Mouse (Mus musculus) CD4-positive helper T cell, adult 2 months (primary cell): ENCODE data around the gene Cbr4.

ENCODE experiments used
- DNase-seq: peaks from one replicate; pipeline ENCODE4 v3.0.0-alpha.2; 2012; ENCODE audit warnings: low read depth, missing footprints, low spot score

The Cbr4 gene

DNA sequence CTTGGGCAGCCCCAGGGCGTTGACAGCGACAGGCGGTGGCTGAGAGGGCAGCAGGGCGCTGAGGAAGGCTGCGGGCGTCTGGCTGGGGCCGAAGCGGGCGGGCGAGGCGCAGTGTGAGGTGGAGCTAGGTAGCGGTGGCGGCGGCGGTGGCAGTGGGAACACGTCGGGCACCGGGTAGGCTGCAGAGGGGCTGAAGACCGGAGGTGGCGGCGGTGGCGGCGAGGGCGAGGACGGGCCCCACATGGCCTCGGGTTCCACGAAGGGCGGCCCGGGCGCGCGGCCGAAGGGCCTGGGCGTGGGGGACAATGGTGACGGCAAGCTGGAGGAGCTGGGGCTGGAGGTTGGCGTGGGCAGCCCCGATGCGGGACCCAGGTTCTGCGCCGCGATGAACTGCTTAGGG, 62.1 kb downstream of the Cbr4 start:
- no peak for DNase-seq

DNA sequence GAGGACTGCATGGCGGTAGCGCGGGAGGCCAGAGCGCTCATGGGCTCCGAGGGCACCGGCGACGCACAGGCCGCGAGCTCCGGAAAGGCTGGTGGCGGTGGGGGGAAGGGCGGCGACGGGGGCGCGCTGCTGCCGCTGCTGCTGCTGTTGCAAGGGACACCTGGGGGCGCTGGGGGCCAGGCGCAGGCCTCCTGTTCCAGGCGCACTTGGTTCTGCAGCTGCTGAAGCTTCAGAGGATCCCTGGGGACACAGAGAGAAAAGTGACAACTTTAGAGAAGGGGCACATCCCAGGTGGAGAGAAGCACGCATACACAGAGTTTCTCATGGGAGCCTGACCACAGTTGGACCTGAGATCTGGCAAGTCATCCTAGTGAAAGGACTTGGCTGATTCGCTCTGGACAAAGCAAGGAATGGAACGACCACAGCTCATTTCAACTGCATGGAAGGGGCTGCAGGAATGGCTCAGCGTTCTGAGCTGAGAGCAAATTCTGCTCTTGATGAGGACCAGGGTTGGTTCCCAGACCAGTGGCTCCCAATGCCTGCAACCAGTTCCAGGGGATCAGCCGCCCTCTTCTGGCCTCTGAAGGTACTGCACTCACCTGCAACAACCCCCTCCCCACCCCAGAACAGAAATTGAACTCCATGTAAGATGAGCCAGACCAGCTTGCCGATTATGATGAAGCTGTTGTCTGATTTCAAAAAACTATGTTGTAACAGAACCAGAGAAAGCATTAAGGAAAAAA, 62.6 kb downstream of the Cbr4 start:
- DNase-seq, result no peak

DNA sequence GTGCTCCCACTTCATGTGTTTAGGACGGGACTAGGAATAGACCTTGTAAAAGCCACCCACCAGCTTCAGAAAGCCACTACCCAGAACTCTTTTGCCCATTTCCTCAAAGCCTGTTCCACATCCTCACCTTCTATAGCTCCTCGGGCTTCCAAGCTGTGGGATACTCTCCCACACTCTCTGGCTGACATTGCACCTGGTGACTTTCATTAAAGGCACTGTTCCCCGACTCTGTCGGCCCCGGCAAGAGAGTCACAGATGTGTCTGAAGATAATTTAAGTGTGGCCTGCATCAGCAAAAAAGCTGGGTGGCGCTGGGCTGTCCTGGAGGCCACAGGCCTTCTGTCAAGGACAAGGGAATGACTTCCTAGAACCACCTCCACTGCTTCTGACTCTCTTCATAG, 64.7 kb downstream of the Cbr4 start:
- no peak for DNase-seq

DNA sequence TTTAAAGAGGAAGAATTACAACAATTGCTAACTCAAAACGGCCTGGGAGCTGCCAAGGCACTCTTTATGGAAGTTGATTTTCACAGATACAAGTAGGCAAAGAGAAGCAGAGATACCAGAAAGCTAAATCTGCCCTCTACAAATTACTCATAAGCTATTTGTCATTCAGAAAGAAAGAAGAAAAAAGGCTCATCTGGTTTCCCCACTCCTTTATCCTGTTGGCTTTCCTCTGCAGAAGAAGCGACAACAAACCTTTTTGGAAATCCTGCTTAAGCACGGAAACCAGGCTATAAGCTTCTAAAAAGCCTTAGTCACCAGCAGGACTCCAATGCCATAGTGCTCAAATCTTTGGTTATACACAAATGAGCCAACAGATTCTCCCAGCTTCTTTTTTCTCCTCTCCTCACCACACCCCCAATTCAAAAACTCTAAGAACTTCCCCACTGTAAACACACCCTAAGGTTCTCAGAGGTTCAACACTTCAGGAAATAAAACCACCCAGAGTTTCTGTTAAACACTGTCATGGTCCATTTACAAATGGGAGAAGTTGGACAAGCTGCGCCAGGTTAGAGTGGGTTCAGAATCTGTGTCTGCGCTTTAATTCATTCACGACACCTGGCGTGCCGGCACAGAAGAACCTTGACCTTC, 65.3 kb downstream of the Cbr4 start:
- no peak for DNase-seq

DNA sequence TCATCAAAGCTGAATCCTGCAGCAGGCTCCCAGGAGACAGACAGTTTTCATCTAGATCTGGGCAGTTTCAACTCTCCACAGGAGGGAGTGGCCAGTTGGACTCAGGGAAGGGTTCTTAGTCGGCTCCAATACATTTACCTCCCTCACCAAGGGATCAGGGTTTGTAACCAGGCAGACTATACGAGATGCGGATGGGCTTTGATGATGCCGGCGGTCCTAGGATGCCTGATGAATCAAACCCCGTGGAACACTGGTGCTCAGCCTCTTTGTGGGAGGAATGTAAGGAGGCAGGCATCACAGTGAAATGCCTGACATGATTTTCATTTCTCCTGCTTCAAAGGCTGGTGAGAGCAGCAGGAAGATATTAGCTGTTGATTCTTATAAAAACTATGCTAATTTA, 67.8 kb downstream of the Cbr4 start:
- DNase-seq, result no peak

DNA sequence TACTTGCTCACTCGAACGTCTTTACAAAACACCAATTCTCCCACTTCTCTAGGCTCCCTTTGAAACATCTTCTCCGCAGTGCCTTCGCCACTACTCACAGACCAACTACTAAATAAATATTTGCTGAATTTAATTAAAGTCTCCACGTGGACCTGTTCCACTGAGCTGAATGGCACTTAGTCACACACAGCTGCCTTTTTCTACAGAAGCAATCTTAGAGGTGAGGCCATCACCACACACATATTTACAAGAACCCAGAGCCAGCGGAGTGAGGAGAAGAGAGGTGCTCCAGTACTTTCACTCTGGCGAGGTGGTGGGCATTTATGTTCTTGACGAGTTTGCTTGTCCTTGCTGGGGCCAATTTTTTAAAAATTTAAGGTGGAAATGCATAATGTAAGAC, 68.7 kb downstream of the Cbr4 start:
- DNase-seq, result no peak
